Mouse (Mus musculus): ENCODE measurements around the gene Sez6l2. TPM values are rescaled to one million over a fixed set of nuclear protein-coding genes. Genes with fewer than 3 reads are reported as not detected.

Gene Sez6l2
- polyA plus RNA-seq, 1 experiment, result 0.93 TPM

GRCm38 (mm10) chr7:126950647-126951615 lies 568 bp downstream of the Sez6l2 start:
- no peak for TF ChIP-seq GATA1 (IDR thresholded peaks at IDR 0.05; ENCODE audit: low read length)

- no peak for TF ChIP-seq GATA1 (IDR thresholded peaks at IDR 0.05; ENCODE audit: low read length)
These were observed 1.4 kb downstream of the Sez6l2 start for GRCm38 (mm10) chr7:126951741-126952140.

- TF ChIP-seq GATA1 (IDR thresholded peaks at IDR 0.05; ENCODE audit: low read length), result no peak
These were observed 2.3 kb downstream of the Sez6l2 start for GRCm38 (mm10) chr7:126952646-126953045.

- no peak for TF ChIP-seq GATA1 (IDR thresholded peaks at IDR 0.05; ENCODE audit: low read length)
These were observed 4.8 kb downstream of the Sez6l2 start for GRCm38 (mm10) chr7:126955125-126955524.

GRCm38 (mm10) chr7:126959780-126960179 lies 9.4 kb downstream of the Sez6l2 start:
- no peak for TF ChIP-seq GATA1 (IDR thresholded peaks at IDR 0.05; ENCODE audit: low read length)

GRCm38 (mm10) chr7:126961095-126961494 lies 10.7 kb downstream of the Sez6l2 start:
- TF ChIP-seq GATA1 (IDR thresholded peaks at IDR 0.05; ENCODE audit: low read length), result no peak

GRCm38 (mm10) chr7:126961965-126962364 lies 11.6 kb downstream of the Sez6l2 start:
- TF ChIP-seq GATA1 (IDR thresholded peaks at IDR 0.05; ENCODE audit: low read length), result no peak

GRCm38 (mm10) chr7:126963548-126964286 lies 13.4 kb downstream of the Sez6l2 start:
- no peak for TF ChIP-seq GATA1 (IDR thresholded peaks at IDR 0.05; ENCODE audit: low read length)

- no peak for TF ChIP-seq GATA1 (IDR thresholded peaks at IDR 0.05; ENCODE audit: low read length)
These were observed 15.2 kb downstream of the Sez6l2 start for GRCm38 (mm10) chr7:126965568-126965967.

GRCm38 (mm10) chr7:126967361-126967760 lies 17.0 kb downstream of the Sez6l2 start:
- TF ChIP-seq GATA1 (IDR thresholded peaks at IDR 0.05; ENCODE audit: low read length), result no peak

GRCm38 (mm10) chr7:126975493-126975892 lies 25.1 kb downstream of the Sez6l2 start:
- TF ChIP-seq GATA1 (IDR thresholded peaks at IDR 0.05; ENCODE audit: low read length), result no peak

- TF ChIP-seq GATA1 (IDR thresholded peaks at IDR 0.05; ENCODE audit: low read length), result no peak
These were observed 25.4 kb downstream of the Sez6l2 start, which contains the start of gene Cdipt for GRCm38 (mm10) chr7:126975893-126975949. Cdipt (plus strand) TSS chr7:126975914.

- no peak for TF ChIP-seq GATA1 (IDR thresholded peaks at IDR 0.05; ENCODE audit: low read length)
These were observed 25.8 kb downstream of the Sez6l2 start, which contains the start of gene Cdiptos for GRCm38 (mm10) chr7:126975950-126976866. Cdiptos (minus strand) TSS chr7:126976098.

- no peak for TF ChIP-seq GATA1 (IDR thresholded peaks at IDR 0.05; ENCODE audit: low read length)
These were observed 26.6 kb downstream of the Sez6l2 start for GRCm38 (mm10) chr7:126976878-126977459.

- TF ChIP-seq GATA1 (IDR thresholded peaks at IDR 0.05; ENCODE audit: low read length), result no peak
These were observed 28.5 kb downstream of the Sez6l2 start for GRCm38 (mm10) chr7:126978841-126979240.

Data from G1E-ER4 (cell line).